Mouse (Mus musculus) heart, embryonic 14.5 days (tissue): ENCODE data around the gene Clec2l. TPM values are rescaled to one million over a fixed set of nuclear protein-coding genes. Genes with fewer than 3 reads are reported as not detected.

Experiments
- ATAC-seq: fragments of 200-750 bp; cut with Nextera tagmentation; 2 replicates; pipeline ENCODE4 v1.8.0; 2017; ENCODE audit warnings: low read depth, moderate TSS enrichment; ENCODE audit not compliant: insufficient number of reproducible peaks, insufficient read depth, low FRiP score
- H3K27ac ChIP-seq, 2 experiments: fragments of 200-500 bp in 1 of 2; fragments of 300-500 bp in 1 of 2; sonication (generic) in 1 of 2; replicated peaks in 1 of 2; 2 replicates each; pipeline ENCODE4 v1.5.1; 2012 to 2014; ENCODE audit warnings: low read depth in 2 of 2, low read length in 2 of 2, control low read depth in 1 of 2, mild to moderate bottlenecking in 1 of 2, mixed read lengths in 1 of 2; ENCODE audit not compliant: control insufficient read depth in 1 of 2, insufficient read depth in 1 of 2
- H3K27me3 ChIP-seq: fragments of 300-500 bp; sonication (generic); 2 replicates; pipeline ENCODE4 v1.6.1; 2014; ENCODE audit warnings: mild to moderate bottlenecking, low read length, control low read depth; ENCODE audit not compliant: control insufficient read depth, insufficient read depth
- H3K36me3 ChIP-seq: fragments of 300-500 bp; sonication (generic); 2 replicates; pipeline ENCODE4 v1.6.1; 2014; ENCODE audit warnings: mild to moderate bottlenecking, control low read depth, low read length, mixed read lengths; ENCODE audit not compliant: control insufficient read depth, insufficient read depth
- H3K4me1 ChIP-seq, 2 experiments: fragments of 200-500 bp in 1 of 2; fragments of 300-500 bp in 1 of 2; sonication (generic) in 1 of 2; 2 replicates each; pipeline ENCODE4 v1.6.1; 2012 to 2014; ENCODE audit warnings: low read length in 2 of 2, control low read depth in 1 of 2, mixed read lengths in 1 of 2; ENCODE audit not compliant: control insufficient read depth in 2 of 2, insufficient read depth in 2 of 2
- H3K4me2 ChIP-seq: fragments of 300-500 bp; sonication (generic); 2 replicates; pipeline ENCODE4 v1.6.1; 2014; ENCODE audit warnings: mild to moderate bottlenecking, low read length
- H3K4me3 ChIP-seq, 2 experiments: fragments of 200-500 bp in 1 of 2; fragments of 300-500 bp in 1 of 2; sonication (generic) in 1 of 2; 2 replicates each; pipeline ENCODE4 v1.5.1; 2012 to 2014; ENCODE audit warnings: low read length in 2 of 2, mild to moderate bottlenecking in 2 of 2, control low read depth in 1 of 2, low read depth in 1 of 2, moderate library complexity in 1 of 2; ENCODE audit not compliant: control insufficient read depth in 1 of 2, insufficient read depth in 1 of 2
- H3K9ac ChIP-seq: fragments of 300-500 bp; sonication (generic); 2 replicates; pipeline ENCODE4 v1.6.1; 2014; ENCODE audit warnings: mild to moderate bottlenecking, low read length
- H3K9me3 ChIP-seq: fragments of 300-500 bp; sonication (generic); 2 replicates; pipeline ENCODE4 v1.6.1; 2016; ENCODE audit warnings: low read length, control low read depth; ENCODE audit not compliant: control insufficient read depth
- WGBS: fragments of 180-500 bp; shearing (Covaris S2); extraction: QIAGEN DNeasy Blood & Tissue Kit; methylation state at CpG from one replicate; pipeline ENCODE4 v1.1.7; 2014; 5-methylcytosine and 5-hydroxymethylcytosine counted together
- polyA plus RNA-seq: library from polyadenylated mRNA; unstranded; fragments of >200 nt; fragmentation: Nextera tagmentation; extraction: Ambion mirVana; gene quantifications from 2 replicates; pipeline ENCODE4 v1.2.1, GENCODE M21; 2014

The Clec2l gene
- polyA plus RNA-seq, 1 experiment from 2014 or later: 2.4 TPM

- Histone ChIP-seq H3K27ac (no peak overlapping the region), H3K4me3 (no peak overlapping the region), H3K27me3 (peaks cover 12% of the 10 kb centered on the region), H3K4me2 (no peak overlapping the region), H3K9me3 (no peaks in the 10 kb centered on the region), H3K36me3 (0 out of 2 replicates have a peak, but pooled peaks cover 8% of the 10 kb centered on the region), H3K9ac (no peak overlapping the region), H3K4me1 (peaks cover 0 to 5% of the 10 kb centered on the region in 2 experiments; a peak in 2 of 4 replicates)
- 62% methylated on average over 1 of the region's 1 CpGs for WGBS
- ATAC-seq: no peak
Observed at GRCm38 (mm10) chr6:38629556-38629955, 33.3 kb upstream of the Clec2l start.

- H3K4me3 ChIP-seq: no peak overlapping the region
- peaks cover 10 to 13% of the 10 kb centered on the region in 2 experiments for H3K4me1 ChIP-seq
- no peak overlapping the region for H3K4me2 ChIP-seq
- H3K27ac ChIP-seq: no peak overlapping the region
- 0 out of 2 replicates have a peak, but pooled peaks cover 8% of the 10 kb centered on the region for H3K36me3 ChIP-seq
- no peak for ATAC-seq
- no peaks in the 10 kb centered on the region for H3K9me3 ChIP-seq
- H3K27me3 ChIP-seq: peaks cover 39% of the 10 kb centered on the region
- no peak overlapping the region for H3K9ac ChIP-seq
- 73% methylated on average over 2 of the region's 2 CpGs for WGBS
Observed at GRCm38 (mm10) chr6:38632826-38633225, 30.0 kb upstream of the Clec2l start.

GRCm38 (mm10) chr6:38634461-38634860, 28.4 kb upstream of the Clec2l start:
- H3K4me3 ChIP-seq: no peak overlapping the region
- peaks cover 53% of the 10 kb centered on the region for H3K27me3 ChIP-seq
- H3K9me3 ChIP-seq: no peaks in the 10 kb centered on the region
- no peak for ATAC-seq
- WGBS: 85% methylated on average over 8 of the region's 8 CpGs
- H3K27ac ChIP-seq: no peak overlapping the region
- H3K9ac ChIP-seq: no peak overlapping the region
- H3K4me2 ChIP-seq: no peak overlapping the region
- peaks cover 10 to 13% of the 10 kb centered on the region in 2 experiments for H3K4me1 ChIP-seq
- no peaks in the 10 kb centered on the region for H3K36me3 ChIP-seq

- peak overlapping the region; percentile 99 for H3K4me2 ChIP-seq
- H3K9me3 ChIP-seq: no peaks in the 10 kb centered on the region
- peak overlapping the region; percentile 69 for H3K9ac ChIP-seq
- H3K27ac ChIP-seq: no peak overlapping the region
- peaks cover 71% of the 10 kb centered on the region for H3K27me3 ChIP-seq
- WGBS: 2% methylated on average over 72 of the region's 72 CpGs
- peak; percentile 58; the same call in 1 of the 2 replicates for ATAC-seq
- peak overlapping the region; percentile 53 to 59 for H3K4me3 ChIP-seq
- peaks cover 10 to 13% of the 10 kb centered on the region in 2 experiments for H3K4me1 ChIP-seq
- no peaks in the 10 kb centered on the region for H3K36me3 ChIP-seq
Observed at GRCm38 (mm10) chr6:38635941-38636851, 26.7 kb upstream of the Clec2l start.

- H3K4me2 ChIP-seq: peak within 1 kb of the TSS; percentile 99
Observed at GRCm38 (mm10) chr6:38636852-38637618, 25.8 kb upstream of the Clec2l start, which contains the start of gene Klrg2. Gene Klrg2, minus strand, starts transcription at chr6:38637242.

GRCm38 (mm10) chr6:38640401-38640800, 22.5 kb upstream of the Clec2l start:
- H3K4me1 ChIP-seq: peaks cover 12 to 22% of the 10 kb centered on the region in 2 experiments
- H3K4me2 ChIP-seq: no peak overlapping the region
- WGBS: 70% methylated on average over 11 of the region's 11 CpGs
- H3K9ac ChIP-seq: no peak overlapping the region
- ATAC-seq: no peak
- peaks cover 61% of the 10 kb centered on the region for H3K27me3 ChIP-seq
- H3K27ac ChIP-seq: no peak overlapping the region
- no peaks in the 10 kb centered on the region for H3K9me3 ChIP-seq
- H3K4me3 ChIP-seq: no peak overlapping the region
- no peaks in the 10 kb centered on the region for H3K36me3 ChIP-seq

More at GRCm38 (mm10) chr6:38636852-38637618, 25.8 kb upstream of the Clec2l start, which contains the start of gene Klrg2:
- Histone ChIP-seq H3K36me3 (no peaks in the 10 kb centered on the region), H3K9me3 (no peaks in the 10 kb centered on the region), H3K9ac (peak within 1 kb of the TSS; percentile 69), H3K27me3 (peaks cover 79% of the 10 kb centered on the region), H3K27ac (no peak within 1 kb of the TSS), H3K4me3 (peak within 1 kb of the TSS; percentile 53 to 59), H3K4me1 (peaks cover 10 to 13% of the 10 kb centered on the region in 2 experiments)
- under 1% methylated on average over 60 of the region's 60 CpGs for WGBS
- peak; percentile 77 for ATAC-seq

GRCm38 (mm10) chr6:38641228-38641627, 21.6 kb upstream of the Clec2l start:
- no peaks in the 10 kb centered on the region for H3K9me3 ChIP-seq
- H3K27ac ChIP-seq: no peak overlapping the region
- H3K4me1 ChIP-seq: peaks cover 8 to 14% of the 10 kb centered on the region in 2 experiments
- peaks cover 53% of the 10 kb centered on the region for H3K27me3 ChIP-seq
- H3K9ac ChIP-seq: no peak overlapping the region
- ATAC-seq: no peak
- no peak overlapping the region for H3K4me3 ChIP-seq
- H3K4me2 ChIP-seq: no peak overlapping the region
- no peaks in the 10 kb centered on the region for H3K36me3 ChIP-seq
- 75% methylated on average over 5 of the region's 5 CpGs for WGBS
